Comparison of ENCODE assay signal across 17 mouse cellular contexts in the genomic region with DNA sequence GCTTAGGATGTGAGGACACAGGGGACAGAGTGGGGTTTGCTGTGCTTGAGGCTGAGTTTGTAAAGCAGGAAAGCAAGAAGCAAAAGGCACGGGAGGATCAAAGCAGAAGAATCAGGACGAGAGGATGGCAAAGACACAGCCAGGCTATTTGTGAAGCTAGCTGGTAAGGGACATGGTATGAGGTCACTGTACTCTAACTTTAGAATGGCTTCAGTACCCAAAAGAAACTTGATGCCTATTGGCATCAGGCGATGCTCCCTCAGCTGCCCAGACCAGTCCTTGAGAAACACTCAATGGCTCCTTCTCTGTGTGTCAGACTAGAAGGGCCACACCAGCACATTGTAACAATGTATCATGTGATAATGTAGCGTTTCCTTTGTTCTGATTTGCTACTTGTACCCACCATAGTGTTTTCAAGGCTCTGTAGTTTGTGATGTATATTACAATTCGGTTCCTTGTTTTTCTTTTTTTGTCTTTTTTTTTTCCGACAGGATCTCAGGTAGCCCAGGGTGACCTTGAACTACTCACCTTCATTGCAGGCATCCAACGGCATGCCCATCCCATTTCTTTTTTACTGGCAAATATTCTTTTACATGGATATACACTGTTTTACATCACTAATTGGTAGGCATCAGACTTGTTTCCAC. TPM values are rescaled to one million over a fixed set of nuclear protein-coding genes. Genes with fewer than 3 reads are reported as not detected.
DNase-seq lines count a peak whose midpoint lies in the region; TF ChIP-seq lines count a peak whose summit lies in the region.
"Had no signal": no experiment of that assay in that cellular context is flagged by ENCODE, and none has a peak within 500 bp of the region (broad histone marks: within the 10 kb centered on the region; RNA-seq: fewer than 3 reads in every experiment).

No protein-coding gene starts in this region.

- H3K4me1 ChIP-seq in ES-E14 (ENCODE audit: control insufficient read depth in 2 of 2, insufficient read depth in 2 of 2, low read length in 2 of 2, poor library complexity in 1 of 2), result peaks cover 0 to 7% of the 10 kb centered on the region in 2 experiments; a peak in 2 of 4 replicates
- H3K4me1 ChIP-seq: embryonic facial prominence, embryonic 10.5 days; forebrain, embryonic 13.5 days; heart, embryonic 15.5 days; hindbrain, embryonic 15.5 days had no signal

- peak overlapping the region; percentile 49; the same call in 1 of the 2 replicates for H3K27ac ChIP-seq in ES-E14 (ENCODE audit: insufficient read depth, low read depth, low read length, poor library complexity, severe bottlenecking)
- H3K27ac ChIP-seq: embryonic facial prominence, embryonic 10.5 days; forebrain, embryonic 13.5 days; heart, embryonic 15.5 days; hindbrain, embryonic 15.5 days had no signal

- H3K9ac ChIP-seq in ES-E14 (ENCODE audit: insufficient read depth, low read depth, low read length, poor library complexity, severe bottlenecking), result no peak overlapping the region
- H3K9ac ChIP-seq: forebrain, embryonic 13.5 days; forebrain, postnatal 0 days; heart, embryonic 15.5 days; hindbrain, embryonic 15.5 days had no signal

- H3K36me3 ChIP-seq in ES-E14 (ENCODE audit: control insufficient read depth, insufficient read depth, low read length, poor library complexity, severe bottlenecking), result no peaks in the 10 kb centered on the region
- H3K36me3 ChIP-seq: embryonic facial prominence, embryonic 10.5 days; heart, embryonic 15.5 days; hindbrain, embryonic 15.5 days had no signal

- peak; percentile 71 for DNase-seq in heart, adult 11 months
- no peak for DNase-seq in heart, adult 9 months (ENCODE audit: low spot score in 2 of 2)
- peak; percentile 46 for DNase-seq in ES-CJ7 (ENCODE audit: low read depth, low spot score)
- DNase-seq in ES-E14 (ENCODE audit: low read depth, low spot score), result no peak
- peak; percentile 38 for DNase-seq in gastrocnemius, postnatal 25 days
- DNase-seq in spleen, postnatal 4 days (ENCODE audit: low spot score in 2 of 2), result no peak
- DNase-seq in layer of hippocampus, adult 9-10 months (ENCODE audit: low spot score), result no peak
- DNase-seq: adrenal gland, adult 2 months; adrenal gland, postnatal 25 days; cerebellum, adult 18-20 months; cerebellum, postnatal 10 days; forebrain, postnatal 0 days; kidney, adult 2 months had no signal

- no peaks in the 10 kb centered on the region for H3K9me3 ChIP-seq in ES-E14 (ENCODE audit: control insufficient read depth, insufficient read depth, low read depth, low read length)
- H3K9me3 ChIP-seq: embryonic facial prominence, embryonic 10.5 days; forebrain, embryonic 13.5 days; heart, embryonic 15.5 days; hindbrain, embryonic 15.5 days had no signal

- no peak overlapping the region for H3K4me3 ChIP-seq in ES-E14 (ENCODE audit: insufficient read depth in 1 of 2, low read depth in 1 of 2, low read length in 2 of 2, poor library complexity in 1 of 2, severe bottlenecking in 1 of 2)
- H3K4me3 ChIP-seq: embryonic facial prominence, embryonic 10.5 days; forebrain, embryonic 13.5 days; heart, embryonic 15.5 days; hindbrain, embryonic 15.5 days had no signal

- in situ Hi-C loops in ES-E14 (cut with MboI; ENCODE audit: low sequenced_read_pairs in 2 of 2, unreplicated experiment in 2 of 2), result no loop called here

TF ChIP-seq in ES-E14, 5 proteins besides CTCF, POLR2A, EP300 and RAD21:
- TF ChIP-seq MAFK (IDR thresholded peaks at IDR 0.05; ENCODE audit: insufficient read depth, low read depth, low read length) (no peak), ZNF384 (IDR thresholded peaks at IDR 0.05; ENCODE audit: low read depth, low read length) (peak; percentile 83)
TF ChIP-seq in ES-E14: peak in this region for 1.

RNA-seq across cellular contexts. Expression of a gene that starts 45.7 kb away (rescaled TPM):
- 86.9 and 106 TPM in 2 replicates for total RNA-seq in ES-E14 (2012; rRNA removed)
- total RNA-seq in gastrocnemius, postnatal 25 days (2021), result 10 to 100 TPM; 16.3 to 27.4 TPM

Comparison
In these comparisons a context has a peak if more than half of its experiments do, and no peak if none do; other contexts are left out.
1. DNase-seq: peak in heart, adult 11 months (single experiment), ES-CJ7 (single experiment) and gastrocnemius, postnatal 25 days (single experiment); none in heart, adult 9 months (0 of 2), ES-E14 (single experiment), spleen, postnatal 4 days (0 of 2) and layer of hippocampus, adult 9-10 months (single experiment).